Mouse (Mus musculus): Measurements from ENCODE around the gene Wasf3. TPM values are rescaled to one million over a fixed set of nuclear protein-coding genes. Genes with fewer than 3 reads are reported as not detected.

Wasf3 gene
- 3.6 TPM for polyA plus RNA-seq (2014; fragmentation: Illumina TruSeq; extraction: RNeasy Lipid Tissue Mini Kit (QIAGEN cat#74804); ENCODE audit: insufficient read depth, low read depth, low replicate concordance)

GRCm38 (mm10) chr5:146384935-146385591 is at the start of gene Wasf3:
Gene Wasf3, plus strand, starts transcription at chr5:146384985.

GRCm38 (mm10) chr5:146481665-146482064 is 96.9 kb downstream of the Wasf3 start, which contains the start of gene Gm6408:
Gene Gm6408, plus strand, starts transcription at chr5:146481965.

GRCm38 (mm10) chr5:146491063-146491462 is 106.3 kb downstream of the Wasf3 start, which contains the start of gene Gm6370:
Gene Gm6370, plus strand, starts transcription at chr5:146491363.

GRCm38 (mm10) chr5:146502099-146502498 is 117.3 kb downstream of the Wasf3 start, which contains the start of gene 4930449I24Rik:
Gene 4930449I24Rik, plus strand, starts transcription at chr5:146502399.

GRCm38 (mm10) chr5:146513823-146514222 is 129.0 kb downstream of the Wasf3 start, which contains the start of gene Gm3402:
Gene Gm3402, plus strand, starts transcription at chr5:146514123.

Other genes with a start within 250 kb of the Wasf3 start
- not detected for gene Gm5565, start 224.4 kb upstream of the Wasf3 start, polyA plus RNA-seq (2014; fragmentation: Illumina TruSeq; extraction: RNeasy Lipid Tissue Mini Kit (QIAGEN cat#74804); ENCODE audit: insufficient read depth, low read depth, low replicate concordance)
- gene Gm6309, start 214.3 kb upstream of the Wasf3 start, polyA plus RNA-seq (2014; fragmentation: Illumina TruSeq; extraction: RNeasy Lipid Tissue Mini Kit (QIAGEN cat#74804); ENCODE audit: insufficient read depth, low read depth, low replicate concordance), result not detected
- not detected for gene 1700001J03Rik, start 199.7 kb upstream of the Wasf3 start, polyA plus RNA-seq (2014; fragmentation: Illumina TruSeq; extraction: RNeasy Lipid Tissue Mini Kit (QIAGEN cat#74804); ENCODE audit: insufficient read depth, low read depth, low replicate concordance)
- 17.4 TPM for gene Rnf6, start 163.4 kb upstream of the Wasf3 start, polyA plus RNA-seq (2014; fragmentation: Illumina TruSeq; extraction: RNeasy Lipid Tissue Mini Kit (QIAGEN cat#74804); ENCODE audit: insufficient read depth, low read depth, low replicate concordance)
- gene Cdk8, start 153.8 kb upstream of the Wasf3 start, polyA plus RNA-seq (2014; fragmentation: Illumina TruSeq; extraction: RNeasy Lipid Tissue Mini Kit (QIAGEN cat#74804); ENCODE audit: insufficient read depth, low read depth, low replicate concordance), result 11.7 TPM
- not detected for gene Gm6408, start 97.0 kb downstream of the Wasf3 start, polyA plus RNA-seq (2014; fragmentation: Illumina TruSeq; extraction: RNeasy Lipid Tissue Mini Kit (QIAGEN cat#74804); ENCODE audit: insufficient read depth, low read depth, low replicate concordance)
- not detected for gene Gm6370, start 106.4 kb downstream of the Wasf3 start, polyA plus RNA-seq (2014; fragmentation: Illumina TruSeq; extraction: RNeasy Lipid Tissue Mini Kit (QIAGEN cat#74804); ENCODE audit: insufficient read depth, low read depth, low replicate concordance)
- gene 4930449I24Rik, start 117.4 kb downstream of the Wasf3 start, polyA plus RNA-seq (2014; fragmentation: Illumina TruSeq; extraction: RNeasy Lipid Tissue Mini Kit (QIAGEN cat#74804); ENCODE audit: insufficient read depth, low read depth, low replicate concordance), result not detected
- gene Gm3402, start 129.1 kb downstream of the Wasf3 start, polyA plus RNA-seq (2014; fragmentation: Illumina TruSeq; extraction: RNeasy Lipid Tissue Mini Kit (QIAGEN cat#74804); ENCODE audit: insufficient read depth, low read depth, low replicate concordance), result not detected
- not detected for gene Gm3404, start 140.8 kb downstream of the Wasf3 start, polyA plus RNA-seq (2014; fragmentation: Illumina TruSeq; extraction: RNeasy Lipid Tissue Mini Kit (QIAGEN cat#74804); ENCODE audit: insufficient read depth, low read depth, low replicate concordance)
- not detected for gene Gm3409, start 152.7 kb downstream of the Wasf3 start, polyA plus RNA-seq (2014; fragmentation: Illumina TruSeq; extraction: RNeasy Lipid Tissue Mini Kit (QIAGEN cat#74804); ENCODE audit: insufficient read depth, low read depth, low replicate concordance)
- gene Gm3415, start 171.2 kb downstream of the Wasf3 start, polyA plus RNA-seq (2014; fragmentation: Illumina TruSeq; extraction: RNeasy Lipid Tissue Mini Kit (QIAGEN cat#74804); ENCODE audit: insufficient read depth, low read depth, low replicate concordance), result not detected
- not detected for gene Gpr12, start 200.3 kb downstream of the Wasf3 start, polyA plus RNA-seq (2014; fragmentation: Illumina TruSeq; extraction: RNeasy Lipid Tissue Mini Kit (QIAGEN cat#74804); ENCODE audit: insufficient read depth, low read depth, low replicate concordance)